Mouse (Mus musculus) liver, embryonic 14.5 days (tissue): ENCODE measurements around the gene Id1. TPM values are rescaled to one million over a fixed set of nuclear protein-coding genes. Genes with fewer than 3 reads are reported as not detected.

Experiments
- ATAC-seq: fragments of 200-750 bp; cut with Nextera tagmentation; 2 replicates; pipeline ENCODE4 v1.8.0; 2017; ENCODE audit warnings: moderate number of reproducible peaks, mild to moderate bottlenecking, moderate library complexity; ENCODE audit not compliant: insufficient read depth
- DNase-seq, 3 experiments: peaks; one replicate each; pipeline ENCODE4 v3.0.0-alpha.2; 2012 to 2013; ENCODE audit warnings: low read depth in 3 of 3, low spot score in 3 of 3
- H3K27ac ChIP-seq: fragments of 300-500 bp; sonication (generic); 2 replicates; pipeline ENCODE4 v1.5.1; 2014; ENCODE audit warnings: moderate library complexity, mild to moderate bottlenecking, control low read depth, inconsistent platforms
- H3K27me3 ChIP-seq: fragments of 300-500 bp; sonication (generic); 2 replicates; pipeline ENCODE4 v1.6.1; 2014; ENCODE audit warnings: mild to moderate bottlenecking, low read length, moderate library complexity; ENCODE audit not compliant: control insufficient read depth, insufficient read depth
- H3K36me3 ChIP-seq: fragments of 300-500 bp; sonication (generic); replicated peaks from 2 replicates; pipeline ENCODE4 v1.6.1; 2014; ENCODE audit warnings: low read depth; ENCODE audit not compliant: control insufficient read depth, insufficient read depth
- H3K4me1 ChIP-seq, 2 experiments: fragments of 200-500 bp in 1 of 2; fragments of 300-500 bp in 1 of 2; sonication (generic) in 1 of 2; replicated peaks; 2 replicates each; pipeline ENCODE4 v1.6.1; 2012 to 2014; ENCODE audit warnings: antibody characterized with exemption in 1 of 2, inconsistent platforms in 1 of 2, low read length in 1 of 2; ENCODE audit not compliant: control insufficient read depth in 2 of 2, insufficient read depth in 2 of 2
- H3K4me2 ChIP-seq: fragments of 300-500 bp; sonication (generic); 2 replicates; pipeline ENCODE4 v1.6.1; 2014; ENCODE audit warnings: low read depth, mild to moderate bottlenecking, control low read depth, moderate library complexity
- H3K4me3 ChIP-seq, 2 experiments: fragments of 200-500 bp in 1 of 2; fragments of 300-500 bp in 1 of 2; sonication (generic) in 1 of 2; 2 replicates each; pipeline ENCODE4 v1.5.1; 2012 to 2014; ENCODE audit warnings: low read depth in 2 of 2, low read length in 2 of 2, mild to moderate bottlenecking in 2 of 2, control low read depth in 1 of 2, inconsistent platforms in 1 of 2, moderate library complexity in 1 of 2; ENCODE audit not compliant: insufficient read depth in 1 of 2
- H3K9ac ChIP-seq: fragments of 300-500 bp; sonication (generic); replicated peaks from 2 replicates; pipeline ENCODE4 v1.6.1; 2014; ENCODE audit warnings: mild to moderate bottlenecking, control low read depth, moderate library complexity
- H3K9me3 ChIP-seq: fragments of 300-500 bp; sonication (generic); 2 replicates; pipeline ENCODE4 v1.6.1; 2016; ENCODE audit warnings: low read length, mixed read lengths; ENCODE audit not compliant: control insufficient read depth
- CTCF ChIP-seq: IDR thresholded peaks from 2 replicates; pipeline ENCODE4 v1.5.1; 2016; ENCODE audit warnings: antibody characterized with exemption, low read depth, control low read depth
- EP300 ChIP-seq: IDR thresholded peaks from 2 replicates; pipeline ENCODE4 v1.6.1; 2016; ENCODE audit warnings: antibody characterized with exemption, low read depth
- WGBS: fragments of 180-500 bp; shearing (Covaris S2); extraction: QIAGEN DNeasy Blood & Tissue Kit; methylation state at CpG from one replicate; pipeline ENCODE4 v1.1.7; 2014; ENCODE audit not compliant: insufficient replicate concordance; 5-methylcytosine and 5-hydroxymethylcytosine counted together
- polyA plus RNA-seq, 2 experiments: library from polyadenylated mRNA; depleted of rRNA in 1 of 2; stranded (reverse) in 1 of 2; unstranded in 1 of 2; fragments of >200 nt; fragmentation: Nextera tagmentation in 1 of 2; extraction: Ambion mirVana in 1 of 2; gene quantifications; 2 replicates each; pipeline versions ENCODE4 v1.2.1 to v1.2.3; 2012 to 2014

The Id1 gene
- polyA plus RNA-seq, 2 experiments: 20.7 to 50.6 TPM

GRCm38 (mm10) chr2:152718076-152718475 is 18.0 kb upstream of the Id1 start:
- no peak overlapping the region for H3K9ac ChIP-seq
- no peak overlapping the region for H3K4me2 ChIP-seq
- 67% methylated on average over 6 of the region's 6 CpGs for WGBS
- H3K4me1 ChIP-seq: no peaks in the 10 kb centered on the region
- no peaks in the 10 kb centered on the region for H3K9me3 ChIP-seq
- H3K36me3 ChIP-seq: no peaks in the 10 kb centered on the region
- peaks cover 3% of the 10 kb centered on the region for H3K27me3 ChIP-seq
- DNase-seq: no peak
- H3K4me3 ChIP-seq: no peak overlapping the region
- H3K27ac ChIP-seq: no peak overlapping the region
- no peak for ATAC-seq
- TF ChIP-seq CTCF: no peak
- no peak for TF ChIP-seq EP300

GRCm38 (mm10) chr2:152723651-152724331 is 12.3 kb upstream of the Id1 start:
- Histone ChIP-seq H3K27me3 (peaks cover 27% of the 10 kb centered on the region), H3K4me3 (peak overlapping the region in 1 of 2 experiments; percentile 20; a peak in 1 of 4 replicates), H3K9me3 (no peaks in the 10 kb centered on the region), H3K36me3 (no peaks in the 10 kb centered on the region), H3K9ac (no peak overlapping the region), H3K4me2 (peak overlapping the region; percentile 40), H3K4me1 (peaks cover 0 to 12% of the 10 kb centered on the region in 2 experiments; a peak in 2 of 4 replicates), H3K27ac (no peak overlapping the region)
- WGBS: 4% methylated on average over 37 of the region's 37 CpGs
- ATAC-seq: no peak
- no peak for DNase-seq
- TF ChIP-seq CTCF: no peak
- TF ChIP-seq EP300: no peak

DNA sequence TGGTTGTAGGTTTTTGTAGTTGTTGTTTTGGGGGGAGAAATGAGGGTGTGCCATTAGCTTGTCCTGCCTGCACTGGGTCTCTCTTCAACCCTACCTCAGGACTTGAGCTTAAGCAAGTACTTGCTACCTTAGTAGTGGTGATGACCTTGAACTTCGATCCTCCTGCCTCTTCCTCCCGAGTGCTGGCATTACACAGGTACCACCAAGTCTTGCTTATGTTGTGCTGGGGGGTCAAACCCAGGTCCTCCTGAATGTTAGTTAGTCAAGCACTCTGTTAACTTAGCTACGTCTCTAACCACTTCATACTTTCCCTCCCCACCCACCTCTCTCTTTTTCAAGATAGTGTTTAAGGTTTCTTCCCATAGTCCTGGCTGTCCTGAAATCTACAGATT is 11.7 kb upstream of the Id1 start:
- ATAC-seq (no peak), DNase-seq (no peak)
- no peak for TF ChIP-seq EP300
- TF ChIP-seq CTCF: no peak
- Histone ChIP-seq H3K9ac (no peak overlapping the region), H3K4me1 (peaks cover 0 to 18% of the 10 kb centered on the region in 2 experiments; a peak in 2 of 4 replicates), H3K36me3 (no peaks in the 10 kb centered on the region), H3K9me3 (no peaks in the 10 kb centered on the region), H3K27me3 (peaks cover 27% of the 10 kb centered on the region), H3K4me3 (no peak overlapping the region), H3K4me2 (peak overlapping the region; percentile 40; the same call in 1 of the 2 replicates), H3K27ac (no peak overlapping the region)
- 49% methylated on average over 3 of the region's 3 CpGs for WGBS

- Histone ChIP-seq H3K27me3 (peaks cover 27% of the 10 kb centered on the region), H3K4me3 (no peak overlapping the region), H3K9ac (no peak overlapping the region), H3K36me3 (no peaks in the 10 kb centered on the region), H3K4me1 (peaks cover 0 to 26% of the 10 kb centered on the region in 2 experiments; a peak in 2 of 4 replicates), H3K27ac (no peak overlapping the region), H3K4me2 (no peak overlapping the region), H3K9me3 (no peaks in the 10 kb centered on the region)
- WGBS: 67% methylated on average over 15 of the region's 15 CpGs
- no peak for DNase-seq
- TF ChIP-seq CTCF: no peak
- no peak for TF ChIP-seq EP300
- ATAC-seq: no peak
These were observed 10.8 kb upstream of the Id1 start for GRCm38 (mm10) chr2:152725178-152725750.

DNA sequence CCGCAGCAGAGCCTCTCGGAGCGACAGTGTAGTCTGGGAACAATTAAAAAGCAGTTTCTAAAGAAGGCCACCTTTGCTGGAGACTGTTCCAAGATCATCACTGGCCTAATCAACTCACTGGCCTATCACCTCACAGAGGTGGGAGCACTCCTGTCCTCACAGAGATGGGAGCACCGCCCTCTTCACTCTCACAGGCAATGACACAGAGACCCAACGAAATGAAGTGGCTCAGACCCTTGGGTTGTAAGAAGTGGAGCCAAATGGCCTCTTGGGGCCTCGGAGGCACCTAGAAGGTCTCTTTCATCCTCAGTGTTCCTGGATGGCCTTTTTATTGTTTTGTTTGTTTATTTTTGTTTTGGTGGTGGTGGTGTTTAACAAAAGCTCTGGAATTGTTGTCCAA is 9.8 kb upstream of the Id1 start:
- DNase-seq (no peak), ATAC-seq (no peak)
- no peak overlapping the region for H3K27ac ChIP-seq
- no peak overlapping the region for H3K9ac ChIP-seq
- TF ChIP-seq CTCF (no peak), EP300 (no peak)
- H3K9me3 ChIP-seq: no peaks in the 10 kb centered on the region
- 71% methylated on average over 6 of the region's 6 CpGs for WGBS
- H3K36me3 ChIP-seq: no peaks in the 10 kb centered on the region
- H3K4me3 ChIP-seq: no peak overlapping the region
- H3K4me2 ChIP-seq: no peak overlapping the region
- H3K4me1 ChIP-seq: peaks cover 0 to 26% of the 10 kb centered on the region in 2 experiments; a peak in 2 of 4 replicates
- peaks cover 27% of the 10 kb centered on the region for H3K27me3 ChIP-seq
